Mouse (Mus musculus) midbrain, embryonic 12.5 days (tissue): ENCODE measurements at regions not wholly inside any gene's neighbourhood (a gene's known extent, or its start where the extent isn't known, plus 50 kb on each side); places are given as distances from the start of the nearest gene placed in this dataset.

Source experiments
- ATAC-seq: fragments of 200-750 bp; cut with Nextera tagmentation; 2 replicates; pipeline ENCODE4 v1.8.0; 2017; ENCODE audit warnings: low read depth, moderate TSS enrichment, moderate library complexity; ENCODE audit not compliant: low FRiP score
- H3K27ac ChIP-seq: fragments of 300-500 bp; sonication (generic); replicated peaks from 2 replicates; pipeline ENCODE4 v1.5.1; 2016; ENCODE audit warnings: mild to moderate bottlenecking
- H3K27me3 ChIP-seq: fragments of 300-500 bp; sonication (generic); 2 replicates; pipeline ENCODE4 v1.6.1; 2016; ENCODE audit warnings: mild to moderate bottlenecking
- H3K36me3 ChIP-seq: fragments of 300-500 bp; sonication (generic); 2 replicates; pipeline ENCODE4 v1.6.1; 2016
- H3K4me1 ChIP-seq: fragments of 300-500 bp; sonication (generic); 2 replicates; pipeline ENCODE4 v1.6.1; 2016
- H3K4me2 ChIP-seq: fragments of 300-500 bp; sonication (generic); replicated peaks from 2 replicates; pipeline ENCODE4 v1.6.1; 2016; ENCODE audit warnings: mild to moderate bottlenecking, moderate library complexity
- H3K4me3 ChIP-seq: fragments of 300-500 bp; sonication (generic); 2 replicates; pipeline ENCODE4 v1.5.1; 2016; ENCODE audit warnings: mild to moderate bottlenecking
- H3K9ac ChIP-seq: fragments of 300-500 bp; sonication (generic); replicated peaks from 2 replicates; pipeline ENCODE4 v1.6.1; 2016; ENCODE audit warnings: mild to moderate bottlenecking, moderate library complexity
- H3K9me3 ChIP-seq: fragments of 300-500 bp; sonication (generic); 2 replicates; pipeline ENCODE4 v1.6.1; 2016; ENCODE audit warnings: mild to moderate bottlenecking
- WGBS: fragments of 180-500 bp; shearing (Covaris S2); methylation state at CpG from one replicate; pipeline ENCODE4 v1.1.7; 2016; 5-methylcytosine and 5-hydroxymethylcytosine counted together

DNA sequence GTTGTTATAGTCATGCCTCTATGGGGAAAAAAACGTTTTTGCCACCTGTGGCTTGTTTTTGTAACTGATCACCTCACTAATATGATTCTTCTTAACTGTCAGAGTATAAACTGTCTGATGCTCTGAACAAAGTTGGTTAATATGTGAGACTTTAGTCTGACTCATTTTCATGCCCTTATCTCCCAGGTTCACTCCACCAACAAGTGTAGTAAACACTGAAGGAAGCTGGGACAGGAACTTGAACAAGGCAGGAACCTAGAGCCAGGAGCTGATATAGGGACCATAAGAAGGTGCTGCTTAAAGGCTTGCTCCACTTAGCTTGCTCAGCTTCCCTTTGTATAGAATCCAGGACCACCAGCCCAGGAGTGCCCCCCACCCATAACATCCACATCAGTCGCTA lies 124.0 kb upstream of the Itga4 start:
- H3K4me1 ChIP-seq: 0 out of 2 replicates have a peak, but pooled peaks cover under 1% of the 10 kb centered on the region
- H3K36me3 ChIP-seq: no peaks in the 10 kb centered on the region
- H3K4me2 ChIP-seq: no peak overlapping the region
- H3K27ac ChIP-seq: no peak overlapping the region
- no peaks in the 10 kb centered on the region for H3K9me3 ChIP-seq
- H3K4me3 ChIP-seq: no peak overlapping the region
- no peak overlapping the region for H3K9ac ChIP-seq
- no peaks in the 10 kb centered on the region for H3K27me3 ChIP-seq
- no peak for ATAC-seq
- WGBS: 78% methylated on average over 2 of the region's 2 CpGs

DNA sequence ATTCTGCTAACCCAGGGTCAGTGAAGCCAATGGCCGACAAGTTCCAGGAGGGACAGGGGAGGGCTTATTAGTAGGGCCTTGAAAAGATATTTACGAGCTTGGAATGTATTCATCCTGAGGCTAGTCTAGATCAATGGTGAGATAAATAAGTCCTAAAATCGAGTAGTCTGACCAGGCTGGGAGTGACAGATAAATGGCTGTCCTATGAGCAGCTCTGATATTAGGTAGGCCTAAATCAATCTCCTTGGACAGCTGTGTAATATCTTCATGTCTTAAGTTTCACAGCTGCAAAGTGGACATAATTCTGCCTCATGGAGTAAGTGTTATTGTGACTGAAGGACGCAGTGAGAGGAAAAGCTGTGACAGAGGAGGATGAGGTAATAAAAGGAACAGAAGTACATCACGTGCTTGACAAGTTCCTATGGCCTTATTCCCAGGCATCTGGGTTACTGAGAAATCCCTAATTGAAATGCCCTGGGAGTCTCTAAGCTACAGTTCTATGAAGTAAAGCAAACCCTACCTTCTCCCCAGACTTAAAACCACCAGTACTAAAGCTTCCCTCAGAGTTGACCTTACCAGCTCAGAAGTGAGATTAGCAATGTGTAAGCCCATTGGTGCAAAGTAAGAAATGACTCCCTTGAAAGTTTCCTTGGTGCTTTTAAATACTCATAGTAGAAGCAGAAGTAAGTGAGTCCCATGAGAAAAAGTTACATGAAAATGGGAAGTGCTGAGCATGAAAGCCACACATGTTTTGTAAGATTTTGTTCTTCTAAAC lies 123.3 kb upstream of the Itga4 start:
- H3K27me3 ChIP-seq: no peaks in the 10 kb centered on the region
- H3K27ac ChIP-seq: no peak overlapping the region
- no peak overlapping the region for H3K9ac ChIP-seq
- no peaks in the 10 kb centered on the region for H3K36me3 ChIP-seq
- H3K4me1 ChIP-seq: no peaks in the 10 kb centered on the region
- H3K9me3 ChIP-seq: no peaks in the 10 kb centered on the region
- no peak for ATAC-seq
- no peak overlapping the region for H3K4me2 ChIP-seq
- 75% methylated on average over 5 of the region's 5 CpGs for WGBS
- H3K4me3 ChIP-seq: no peak overlapping the region

DNA sequence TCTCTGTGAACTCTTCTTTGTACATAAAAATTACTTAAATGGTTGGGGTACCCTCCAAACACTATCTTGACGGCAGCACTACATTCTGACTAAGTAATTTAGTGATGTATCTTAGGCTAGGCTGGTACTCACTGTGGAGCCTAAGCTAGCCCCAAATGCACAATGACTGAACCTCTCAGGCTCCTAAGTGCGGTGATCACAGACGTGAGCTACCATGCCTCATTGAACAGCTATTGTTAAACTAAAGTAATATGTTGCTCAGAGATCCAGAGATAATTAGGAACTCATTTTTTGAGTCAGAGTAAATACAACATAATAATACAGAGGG lies 122.7 kb upstream of the Itga4 start:
- no peak for ATAC-seq
- H3K27ac ChIP-seq: no peak overlapping the region
- no peak overlapping the region for H3K4me2 ChIP-seq
- no peaks in the 10 kb centered on the region for H3K27me3 ChIP-seq
- H3K4me3 ChIP-seq: no peak overlapping the region
- H3K4me1 ChIP-seq: no peaks in the 10 kb centered on the region
- H3K9ac ChIP-seq: no peak overlapping the region
- 67% methylated on average over 3 of the region's 3 CpGs for WGBS
- H3K36me3 ChIP-seq: no peaks in the 10 kb centered on the region
- H3K9me3 ChIP-seq: no peaks in the 10 kb centered on the region

DNA sequence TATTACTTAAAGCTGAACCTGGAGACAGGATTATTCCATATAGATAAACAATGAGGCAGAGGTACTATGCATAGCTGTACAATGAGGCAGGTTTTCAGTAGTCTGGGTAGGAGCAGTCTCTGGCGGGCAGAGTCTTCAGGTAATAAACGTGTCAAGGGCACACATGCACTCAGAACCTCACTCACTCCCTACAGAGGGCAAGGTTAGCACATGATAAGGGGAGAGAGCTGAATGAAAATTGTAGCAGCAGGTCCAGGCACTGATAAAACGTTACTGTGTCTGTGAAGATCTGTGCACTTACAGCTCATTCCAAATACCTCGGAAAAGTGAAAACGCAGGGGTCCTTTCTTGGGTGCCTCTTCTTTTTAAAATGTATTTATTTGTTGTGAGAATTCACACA lies 120.9 kb upstream of the Itga4 start:
- no peak overlapping the region for H3K4me2 ChIP-seq
- no peaks in the 10 kb centered on the region for H3K9me3 ChIP-seq
- 87% methylated on average over 5 of the region's 5 CpGs for WGBS
- H3K4me3 ChIP-seq: no peak overlapping the region
- H3K27me3 ChIP-seq: no peaks in the 10 kb centered on the region
- no peaks in the 10 kb centered on the region for H3K36me3 ChIP-seq
- no peak overlapping the region for H3K27ac ChIP-seq
- ATAC-seq: no peak
- no peaks in the 10 kb centered on the region for H3K4me1 ChIP-seq
- H3K9ac ChIP-seq: no peak overlapping the region

DNA sequence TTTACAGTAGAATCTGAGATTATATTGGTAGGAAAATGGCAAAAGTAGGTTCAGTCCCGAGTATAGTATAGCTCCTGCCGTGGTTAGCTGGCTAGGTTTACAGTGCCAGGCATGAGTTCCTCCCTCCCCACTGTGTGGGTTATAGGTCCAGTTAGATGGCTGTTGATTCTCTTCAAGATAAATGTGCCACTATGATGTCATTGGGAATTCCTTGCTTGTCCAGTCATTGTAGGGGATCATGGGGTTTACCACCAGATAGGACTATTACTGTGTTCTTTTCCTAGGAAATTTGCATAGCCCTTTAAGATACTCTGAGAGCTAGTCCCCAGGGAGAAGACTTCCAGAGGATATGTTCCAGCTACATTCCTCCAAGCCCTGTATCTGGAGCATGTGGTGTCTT lies 119.2 kb upstream of the Itga4 start:
- Histone ChIP-seq H3K4me1 (no peaks in the 10 kb centered on the region), H3K9me3 (no peaks in the 10 kb centered on the region), H3K27ac (no peak overlapping the region), H3K9ac (no peak overlapping the region), H3K36me3 (no peaks in the 10 kb centered on the region), H3K27me3 (no peaks in the 10 kb centered on the region), H3K4me2 (no peak overlapping the region), H3K4me3 (no peak overlapping the region)
- no peak for ATAC-seq
- 85% methylated on average over 2 of the region's 2 CpGs for WGBS

DNA sequence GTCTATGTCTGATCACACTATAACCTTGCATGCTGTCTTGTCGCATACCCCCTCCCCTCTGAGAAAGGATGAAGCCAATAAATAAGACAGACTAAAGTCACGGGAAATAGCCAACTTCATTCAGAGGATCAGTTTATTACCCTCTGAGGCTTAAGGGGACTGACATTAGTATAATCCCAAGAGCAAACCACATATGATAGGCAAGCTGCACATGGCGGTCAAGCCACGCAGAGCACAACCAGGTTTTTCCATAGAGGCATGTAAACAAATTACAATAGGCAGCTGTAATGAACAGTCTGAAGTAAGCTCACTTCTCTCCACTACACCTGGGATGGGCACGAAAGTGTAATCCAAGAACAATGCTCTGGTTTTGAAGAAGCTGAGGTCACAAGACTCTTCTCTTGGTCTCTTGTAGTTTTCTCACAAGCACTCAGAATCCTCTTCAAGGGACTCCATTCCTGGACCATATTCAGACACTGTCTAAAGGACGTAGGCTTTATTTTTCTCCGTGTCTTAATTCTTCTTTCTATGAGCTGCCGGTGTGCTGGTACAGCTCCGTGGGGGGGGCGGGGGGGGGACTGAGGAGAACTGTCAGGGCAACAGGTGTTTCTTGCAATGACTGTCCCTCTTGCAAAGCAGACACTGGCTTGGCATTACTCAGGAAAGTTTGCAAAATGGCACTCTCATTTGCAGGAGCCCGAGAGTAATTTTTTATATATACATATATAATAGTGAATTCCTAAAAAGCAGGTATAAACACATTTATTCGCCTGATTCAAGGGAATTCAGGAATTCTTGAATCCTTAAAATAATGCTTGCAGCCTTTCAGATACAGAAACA lies 118.4 kb upstream of the Itga4 start:
- no peak overlapping the region for H3K9ac ChIP-seq
- no peak overlapping the region for H3K27ac ChIP-seq
- no peak overlapping the region for H3K4me2 ChIP-seq
- no peaks in the 10 kb centered on the region for H3K9me3 ChIP-seq
- H3K36me3 ChIP-seq: no peaks in the 10 kb centered on the region
- WGBS: 80% methylated on average over 12 of the region's 12 CpGs
- H3K4me3 ChIP-seq: no peak overlapping the region
- ATAC-seq: no peak
- no peaks in the 10 kb centered on the region for H3K4me1 ChIP-seq
- no peaks in the 10 kb centered on the region for H3K27me3 ChIP-seq

DNA sequence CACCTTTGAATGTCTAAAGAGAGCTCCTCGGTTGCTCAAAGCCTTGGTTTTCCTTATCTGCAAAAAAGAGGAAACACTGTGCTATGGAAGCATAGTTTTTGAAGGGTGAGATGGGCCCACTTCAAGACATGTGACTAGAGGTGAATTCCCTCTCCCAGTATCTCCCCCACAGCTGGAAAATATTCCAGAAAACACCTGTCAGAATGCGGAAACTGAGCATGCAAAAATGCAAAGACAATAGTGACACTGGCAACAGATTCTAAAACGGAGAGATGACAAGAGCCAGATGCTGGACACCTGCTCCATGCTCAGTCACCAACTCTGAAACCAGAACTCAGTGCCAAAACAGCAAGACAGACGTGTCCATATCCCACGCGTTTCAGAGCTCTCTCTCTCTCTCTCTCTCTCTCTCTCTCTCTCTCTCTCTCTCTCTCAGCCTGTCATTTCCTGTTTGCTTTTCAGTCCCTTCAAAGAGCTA lies 117.5 kb upstream of the Itga4 start:
- Histone ChIP-seq H3K9me3 (no peaks in the 10 kb centered on the region), H3K27ac (no peak overlapping the region), H3K4me3 (no peak overlapping the region), H3K9ac (no peak overlapping the region), H3K4me1 (no peaks in the 10 kb centered on the region), H3K27me3 (no peaks in the 10 kb centered on the region), H3K36me3 (no peaks in the 10 kb centered on the region), H3K4me2 (no peak overlapping the region)
- ATAC-seq: no peak
- WGBS: 59% methylated on average over 6 of the region's 6 CpGs

DNA sequence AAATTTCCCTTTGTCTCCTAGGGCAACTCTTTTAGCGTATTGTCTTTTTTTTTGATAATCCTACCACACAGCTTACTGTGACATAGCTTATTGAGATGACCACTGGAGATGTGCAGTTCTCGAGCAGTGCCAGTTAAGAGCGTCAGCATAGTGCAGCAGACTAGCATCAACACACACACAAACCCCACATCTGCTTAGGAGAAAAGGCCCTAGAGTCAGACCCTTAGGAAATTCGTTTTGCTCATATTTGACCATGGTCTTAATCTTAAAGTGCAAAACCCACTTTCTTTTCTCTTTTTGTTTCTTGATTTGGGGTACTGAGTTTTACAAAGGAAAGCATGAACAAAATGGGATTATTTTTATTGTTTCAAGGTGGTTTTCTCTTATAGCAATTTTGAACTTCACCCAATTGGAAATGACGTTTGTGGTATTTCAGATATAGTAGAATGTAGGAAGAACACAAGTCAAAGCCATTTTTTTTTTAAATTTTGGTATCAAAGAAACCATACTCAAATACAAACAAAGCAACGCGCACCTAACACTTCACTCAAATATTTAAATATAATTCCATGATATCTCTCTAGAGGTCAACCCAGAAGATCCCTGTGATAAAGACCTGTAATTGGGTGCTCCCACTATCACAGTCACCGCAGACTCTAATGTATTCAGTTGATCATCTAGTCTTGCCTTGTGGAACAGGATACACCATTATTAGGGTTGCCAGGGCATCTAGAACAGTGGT lies 116.7 kb upstream of the Itga4 start:
- ATAC-seq: no peak
- Histone ChIP-seq H3K4me1 (no peaks in the 10 kb centered on the region), H3K4me3 (no peak overlapping the region), H3K9me3 (no peaks in the 10 kb centered on the region), H3K4me2 (no peak overlapping the region), H3K36me3 (no peaks in the 10 kb centered on the region), H3K9ac (no peak overlapping the region), H3K27me3 (no peaks in the 10 kb centered on the region), H3K27ac (no peak overlapping the region)
- WGBS: 73% methylated on average over 8 of the region's 8 CpGs

DNA sequence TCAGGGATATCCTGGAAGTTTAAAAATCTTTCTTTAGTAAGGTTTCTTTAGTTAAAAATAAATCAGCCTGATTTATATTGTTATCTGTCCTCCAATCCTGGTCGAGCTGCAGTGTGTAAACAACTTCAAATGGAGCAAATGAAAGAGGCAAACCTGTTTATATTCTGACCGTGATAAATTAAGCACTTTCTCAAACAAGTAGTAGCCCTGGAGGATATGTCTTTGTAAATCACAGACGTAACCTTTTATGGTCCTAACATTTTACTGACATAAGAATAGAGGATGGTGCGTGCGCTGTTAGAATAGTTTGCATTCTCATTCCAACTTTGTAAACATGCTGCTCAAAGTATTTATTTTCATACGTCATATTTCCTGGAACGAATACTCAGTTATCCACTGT lies 113.3 kb upstream of the Itga4 start:
- 71% methylated on average over 7 of the region's 7 CpGs for WGBS
- no peaks in the 10 kb centered on the region for H3K4me1 ChIP-seq
- H3K36me3 ChIP-seq: no peaks in the 10 kb centered on the region
- H3K9me3 ChIP-seq: no peaks in the 10 kb centered on the region
- H3K4me2 ChIP-seq: no peak overlapping the region
- H3K27ac ChIP-seq: no peak overlapping the region
- H3K27me3 ChIP-seq: no peaks in the 10 kb centered on the region
- no peak for ATAC-seq
- H3K4me3 ChIP-seq: no peak overlapping the region
- H3K9ac ChIP-seq: no peak overlapping the region

DNA sequence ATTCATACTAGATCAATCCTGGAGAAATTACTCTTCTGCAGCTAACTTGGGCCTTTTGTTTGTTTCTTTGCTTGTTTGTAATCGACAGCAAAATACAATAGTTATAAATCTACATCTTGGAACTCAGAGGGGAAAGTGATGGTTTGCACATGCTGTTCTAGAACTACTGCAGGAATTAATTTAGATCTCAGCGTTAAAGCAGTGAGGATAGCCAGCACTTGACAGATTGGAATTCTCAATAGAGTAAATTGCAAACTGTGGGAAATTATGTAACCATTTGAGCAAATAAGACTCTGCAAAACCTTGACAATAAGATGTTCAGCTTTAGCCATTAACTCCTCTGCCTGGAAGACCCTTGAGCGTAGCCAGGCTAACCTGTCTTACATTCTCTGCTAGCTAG lies 112.0 kb upstream of the Itga4 start:
- Histone ChIP-seq H3K9ac (no peak overlapping the region), H3K4me2 (no peak overlapping the region), H3K36me3 (no peaks in the 10 kb centered on the region), H3K27me3 (no peaks in the 10 kb centered on the region), H3K4me1 (no peaks in the 10 kb centered on the region), H3K9me3 (no peaks in the 10 kb centered on the region), H3K27ac (no peak overlapping the region), H3K4me3 (no peak overlapping the region)
- ATAC-seq: no peak
- 92% methylated on average over 3 of the region's 3 CpGs for WGBS

DNA sequence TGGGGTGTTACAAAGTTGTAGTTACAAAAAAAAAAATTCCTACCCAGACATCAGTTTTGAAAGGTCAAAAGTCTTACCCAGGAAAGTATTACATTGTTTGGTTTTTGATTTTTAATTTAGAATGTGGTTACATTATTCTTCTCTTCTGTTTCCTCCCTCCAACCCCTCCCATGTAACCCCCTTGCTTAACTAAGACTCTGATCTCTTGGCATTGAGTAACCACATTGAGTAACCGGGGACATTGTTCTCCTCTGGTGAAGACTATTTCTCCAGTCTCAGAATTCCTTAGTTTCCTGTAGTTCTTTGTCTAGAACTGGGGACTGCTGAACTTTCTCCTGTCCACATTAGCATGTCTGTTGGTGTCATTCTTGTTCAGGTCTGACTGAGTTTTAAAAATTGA lies 109.3 kb upstream of the Itga4 start:
- no peak for ATAC-seq
- WGBS: 71% methylated on average over 1 of the region's 1 CpGs
- no peaks in the 10 kb centered on the region for H3K27me3 ChIP-seq

DNA sequence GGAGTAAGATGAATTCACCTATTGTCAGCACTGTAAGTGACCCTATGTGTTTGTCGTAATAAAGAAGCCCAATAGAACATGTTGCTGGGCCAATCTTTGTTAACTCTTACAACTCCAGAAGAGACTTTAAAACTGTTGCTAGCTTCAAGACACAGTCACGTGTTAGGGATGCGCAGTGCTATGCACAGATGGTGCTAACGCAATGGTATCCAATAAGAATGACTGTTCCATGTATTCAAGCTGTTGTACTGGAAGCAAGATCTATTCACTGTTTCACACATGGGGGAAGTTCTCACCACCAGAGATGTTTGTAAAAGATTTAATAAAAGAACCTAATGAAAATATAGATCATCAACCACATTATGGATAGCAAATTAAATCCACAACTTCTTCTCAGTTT lies 108.7 kb upstream of the Itga4 start:
- no peak for ATAC-seq
- no peak overlapping the region for H3K27ac ChIP-seq
- 91% methylated on average over 4 of the region's 4 CpGs for WGBS
- H3K36me3 ChIP-seq: no peaks in the 10 kb centered on the region
- H3K9me3 ChIP-seq: no peaks in the 10 kb centered on the region
- H3K4me3 ChIP-seq: no peak overlapping the region
- H3K4me2 ChIP-seq: no peak overlapping the region
- H3K9ac ChIP-seq: no peak overlapping the region
- no peaks in the 10 kb centered on the region for H3K27me3 ChIP-seq
- H3K4me1 ChIP-seq: no peaks in the 10 kb centered on the region

More for the DNA sequence above, 109.3 kb upstream of the Itga4 start:
- Histone ChIP-seq H3K36me3 (no peaks in the 10 kb centered on the region), H3K4me3 (no peak overlapping the region), H3K9ac (no peak overlapping the region), H3K4me1 (no peaks in the 10 kb centered on the region), H3K27ac (no peak overlapping the region), H3K4me2 (no peak overlapping the region), H3K9me3 (no peaks in the 10 kb centered on the region)
